Mouse (Mus musculus): Measurements from ENCODE around the gene Zc3h7b.
A peak's percentile ranks its signal among the peaks of the same experiment; 100 is the strongest.

Gene Zc3h7b

DNA sequence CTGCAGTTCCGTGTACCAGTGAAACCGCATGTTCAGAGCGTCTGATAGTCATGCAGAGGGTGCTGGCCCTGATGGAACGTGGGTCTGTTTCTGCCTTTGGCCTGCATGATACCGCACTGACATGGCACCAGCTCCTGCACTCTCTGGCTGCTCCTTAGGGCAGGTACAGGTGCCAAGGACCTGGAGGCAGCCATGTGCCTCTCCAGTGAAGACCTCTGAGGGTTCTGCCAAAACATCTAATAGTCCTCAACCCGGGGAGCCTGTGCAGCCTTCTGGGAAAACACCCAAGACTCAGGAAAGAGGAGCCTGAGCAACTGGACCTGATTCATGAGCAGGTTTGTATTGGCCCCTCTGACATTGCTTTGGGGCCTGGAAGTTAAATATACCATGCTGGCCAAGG, 53.0 kb downstream of the Zc3h7b start:
- peak; percentile 44 for DNase-seq

DNA sequence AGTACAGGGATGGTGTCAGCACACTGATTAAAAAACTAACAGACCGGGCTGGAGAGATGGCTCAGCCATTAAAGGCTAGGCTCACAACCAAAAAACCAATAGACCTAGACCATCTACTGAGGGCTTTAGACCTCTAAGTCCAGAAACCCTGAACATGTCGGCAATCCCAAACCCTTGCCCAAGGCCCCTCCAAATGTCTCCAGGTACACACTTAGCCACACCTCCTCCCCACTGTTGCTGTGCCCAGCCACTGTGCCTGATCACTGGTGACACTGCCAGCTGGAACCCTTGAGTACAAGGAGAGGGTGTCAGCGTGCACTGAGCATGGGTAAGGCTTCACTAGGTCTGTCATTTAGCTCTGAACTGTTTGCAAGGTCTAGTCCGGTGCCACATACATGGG, 53.6 kb downstream of the Zc3h7b start:
- peak; percentile 55 for DNase-seq

DNA sequence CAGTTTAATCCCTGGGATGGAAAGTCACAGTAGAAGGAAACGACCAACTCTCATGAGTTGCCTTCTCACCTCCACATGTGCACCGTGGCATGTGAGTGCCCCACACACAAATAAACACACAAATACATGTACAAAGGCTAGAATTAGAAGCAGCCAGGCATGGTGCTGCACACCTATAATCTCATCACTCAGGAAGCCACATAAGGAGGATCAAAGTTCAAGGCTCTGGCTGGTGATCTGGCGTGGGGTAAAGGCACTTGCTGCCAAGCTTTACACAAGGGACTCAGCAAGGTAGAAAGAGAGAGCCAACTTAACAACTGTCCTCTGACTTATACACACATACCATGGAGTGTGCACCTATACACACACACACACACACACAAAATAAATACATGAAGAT, 55.5 kb downstream of the Zc3h7b start:
- no peak for DNase-seq

DNA sequence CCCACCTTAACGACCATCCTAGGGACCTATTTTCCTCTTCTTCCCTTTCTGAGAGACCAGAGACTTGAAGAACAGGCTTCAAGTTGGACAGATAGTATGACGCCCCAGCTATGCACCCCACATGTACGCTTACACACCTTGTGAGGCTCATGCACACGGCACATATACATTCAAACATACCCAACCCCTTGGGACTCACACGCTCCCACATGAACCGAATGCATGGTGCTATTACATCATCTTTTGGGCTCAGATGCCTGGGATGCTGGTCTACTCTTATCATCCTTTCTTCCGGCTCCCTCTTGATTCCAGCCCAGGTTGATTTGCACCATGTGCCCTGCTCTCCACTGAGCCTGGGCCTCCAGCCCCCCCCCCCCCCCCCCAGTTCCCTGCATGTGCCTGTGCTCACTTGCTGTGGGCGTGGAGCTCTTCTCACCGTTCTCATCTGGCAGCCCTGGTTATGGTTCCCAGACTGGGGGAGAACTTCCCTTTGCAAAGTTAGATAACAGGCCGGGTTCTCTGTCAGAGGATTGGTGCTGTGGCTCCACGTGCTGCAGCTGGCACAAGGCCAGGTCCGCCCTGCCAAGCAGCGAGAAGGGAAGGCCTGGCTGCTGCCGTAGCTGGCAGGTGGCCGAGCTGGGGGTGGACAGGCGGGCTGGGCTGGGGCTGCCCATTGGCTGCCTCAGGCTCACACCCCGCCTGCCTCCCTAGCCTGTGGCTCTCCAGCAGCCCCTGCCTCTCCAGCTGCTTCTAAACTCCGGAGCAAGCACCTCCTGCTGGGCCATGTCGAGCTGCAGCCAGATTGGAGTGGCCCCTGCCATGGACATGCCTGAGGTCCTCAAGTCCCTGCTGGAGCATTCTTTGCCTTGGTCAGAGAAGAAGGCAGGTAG, 57.4 kb downstream of the Zc3h7b start, which contains the start of gene Tef:
Gene Tef (plus strand): TSS at position 421 of the 890 bp plus-strand sequence.
- DNase-seq = peak; percentile 99

DNA sequence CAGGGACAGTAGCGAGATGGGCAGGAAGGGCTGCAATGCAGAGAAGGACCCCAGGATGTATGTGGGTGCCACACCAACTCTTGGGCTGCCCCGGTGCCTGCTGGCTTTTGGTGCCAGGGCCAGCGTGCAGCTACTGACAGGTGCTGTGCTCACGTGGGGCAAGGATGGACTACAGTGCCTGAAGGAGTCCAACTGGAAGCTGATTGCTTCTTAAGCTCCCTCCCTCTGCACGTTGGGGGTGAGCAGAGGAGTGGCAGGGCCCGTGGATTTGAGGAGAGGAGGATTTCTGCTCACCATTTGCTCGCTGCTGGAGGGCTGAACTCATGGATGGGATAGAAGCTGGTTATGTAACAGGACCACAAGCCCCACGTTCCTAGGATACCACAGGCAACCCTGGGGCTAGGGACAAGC, 58.1 kb downstream of the Zc3h7b start:
- DNase-seq = no peak

DNA sequence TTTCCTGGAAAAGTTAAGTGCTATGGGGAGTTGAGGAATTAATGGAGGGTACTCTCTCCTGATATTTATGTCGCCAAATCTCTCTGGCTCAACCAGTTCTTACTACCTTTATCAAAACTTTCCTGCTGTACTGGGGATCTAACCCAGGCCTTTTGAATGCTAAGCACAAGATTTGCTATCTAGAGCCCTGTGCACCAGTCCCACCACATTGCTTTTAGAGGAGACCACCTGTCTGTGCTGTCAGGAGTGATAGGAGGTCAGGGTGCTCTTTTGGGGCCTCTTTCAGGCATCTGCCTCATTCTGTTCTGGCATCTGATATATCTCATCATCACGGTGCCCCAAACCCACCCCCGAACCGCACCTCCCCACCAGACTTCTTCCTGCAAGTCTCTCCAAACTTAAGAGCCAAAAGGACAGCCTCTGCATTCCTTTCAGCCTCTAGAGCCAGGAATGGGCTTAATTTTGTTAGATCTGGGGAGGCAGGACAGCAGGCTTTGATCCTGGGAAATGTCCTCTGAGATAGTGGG, 58.6 kb downstream of the Zc3h7b start:
- DNase-seq = no peak

DNA sequence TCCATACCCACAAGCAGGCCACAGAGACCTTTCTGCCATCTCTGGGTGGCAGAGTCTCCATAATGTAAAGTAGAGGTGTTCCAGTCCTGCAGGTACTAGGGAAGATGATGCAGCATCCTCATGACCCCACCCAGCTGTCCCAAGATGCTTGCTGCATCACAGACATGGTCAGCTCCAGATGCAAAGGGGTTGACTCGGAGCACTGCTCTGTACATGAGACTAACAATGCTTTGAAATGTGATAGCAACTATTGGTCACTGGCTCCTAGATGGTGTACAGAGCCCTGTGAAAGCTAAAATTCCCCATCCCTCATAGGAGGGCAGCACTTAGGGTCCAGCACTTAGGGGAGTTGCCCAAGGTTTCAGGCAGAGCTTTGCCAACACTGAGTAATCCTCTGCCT, 59.3 kb downstream of the Zc3h7b start:
- DNase-seq = no peak

DNA sequence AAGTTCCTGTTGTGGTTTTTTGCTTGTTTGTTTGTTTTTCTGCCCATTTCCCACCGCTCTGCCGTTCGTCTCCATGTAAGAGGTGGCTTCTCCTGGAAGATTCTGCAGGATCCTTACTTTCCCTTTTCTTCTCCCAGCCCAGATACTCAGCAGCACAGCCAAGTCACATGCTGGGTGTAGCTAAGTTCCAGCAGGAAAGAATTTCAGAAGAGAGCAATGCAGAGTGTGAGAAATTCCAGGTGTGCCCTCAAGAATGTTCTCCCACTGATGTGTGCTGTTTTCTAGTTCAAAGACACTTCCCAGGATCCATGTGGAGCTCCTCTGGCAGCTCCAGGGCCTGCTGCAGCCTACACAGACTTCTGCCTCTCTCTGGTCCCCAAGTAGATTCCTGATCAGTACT, 60.0 kb downstream of the Zc3h7b start:
- no peak for DNase-seq

DNA sequence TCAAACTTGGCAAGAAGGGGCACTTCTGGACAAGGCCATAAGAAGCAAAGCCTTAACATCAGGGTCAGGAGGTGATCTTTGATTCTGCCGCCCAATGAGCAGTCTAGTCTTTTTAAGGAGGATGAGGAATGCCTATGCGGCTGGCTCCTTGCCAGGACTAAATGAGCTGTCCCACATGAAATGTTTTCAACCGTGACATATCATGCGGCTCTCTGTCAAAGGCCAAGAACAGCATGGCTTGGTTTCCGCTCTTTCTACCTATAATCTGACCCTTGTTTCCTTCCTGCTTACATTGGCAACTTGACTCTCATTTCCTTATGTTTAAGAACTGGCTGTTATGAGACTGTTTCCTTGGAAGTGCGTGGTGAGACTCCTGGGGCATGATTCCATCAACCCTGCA, 60.8 kb downstream of the Zc3h7b start:
- peak; percentile 69 for DNase-seq

DNA sequence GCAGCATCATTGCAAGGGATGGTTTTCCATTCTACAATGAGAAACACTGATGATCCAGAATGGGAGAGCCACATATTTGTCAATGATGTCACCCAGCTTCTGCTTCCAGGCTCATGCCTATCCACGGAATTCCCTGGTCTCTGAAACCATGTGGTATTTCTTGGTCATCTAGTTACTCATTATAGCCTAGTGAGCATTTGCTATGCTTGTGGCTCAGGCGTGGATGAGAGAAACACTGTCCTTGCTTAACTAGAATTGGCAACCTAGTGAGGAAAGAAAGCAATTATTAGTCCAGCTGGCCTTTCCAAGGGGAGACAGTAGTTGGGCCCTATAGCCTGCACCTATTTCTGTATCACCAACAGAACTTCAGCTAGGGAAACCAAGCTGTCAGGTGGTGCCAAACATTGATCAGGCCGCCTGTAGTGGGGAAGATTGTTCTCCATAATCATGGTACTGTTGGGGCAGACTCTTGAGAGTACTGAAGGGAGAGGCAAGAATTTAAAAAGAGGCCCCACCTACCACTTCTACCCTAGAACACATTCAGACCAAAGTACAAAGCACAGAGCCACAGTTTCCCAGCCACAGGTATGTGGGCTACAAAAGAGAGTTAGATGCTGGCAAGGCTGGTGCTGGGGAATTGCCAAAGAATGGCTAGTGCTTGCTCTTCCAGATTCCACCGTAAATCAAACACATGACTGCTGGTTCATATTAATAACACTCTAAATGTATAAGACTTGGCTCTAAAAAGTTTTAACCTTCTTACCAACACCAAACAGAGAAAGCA, 62.0 kb downstream of the Zc3h7b start:
- peak; percentile 63 for DNase-seq

DNA sequence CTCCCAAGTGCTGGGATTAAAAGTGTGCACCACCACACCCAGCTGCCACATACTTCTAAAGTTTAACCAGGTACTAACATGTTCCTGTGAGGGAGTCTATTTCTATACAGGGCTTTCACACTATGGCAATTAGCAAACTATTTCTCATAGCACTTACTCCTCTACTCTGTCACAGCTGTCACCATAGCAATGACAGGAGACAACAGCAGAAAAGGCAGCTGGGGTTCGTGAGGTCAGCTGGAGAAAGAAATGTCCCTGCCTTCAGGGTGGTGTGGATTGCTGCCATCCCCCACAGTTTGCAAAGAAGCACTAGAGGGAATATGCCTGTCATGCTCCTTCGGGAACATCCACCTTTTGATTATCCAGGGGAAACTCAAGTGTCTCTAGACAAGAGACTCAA, 63.9 kb downstream of the Zc3h7b start:
- DNase-seq = no peak

DNA sequence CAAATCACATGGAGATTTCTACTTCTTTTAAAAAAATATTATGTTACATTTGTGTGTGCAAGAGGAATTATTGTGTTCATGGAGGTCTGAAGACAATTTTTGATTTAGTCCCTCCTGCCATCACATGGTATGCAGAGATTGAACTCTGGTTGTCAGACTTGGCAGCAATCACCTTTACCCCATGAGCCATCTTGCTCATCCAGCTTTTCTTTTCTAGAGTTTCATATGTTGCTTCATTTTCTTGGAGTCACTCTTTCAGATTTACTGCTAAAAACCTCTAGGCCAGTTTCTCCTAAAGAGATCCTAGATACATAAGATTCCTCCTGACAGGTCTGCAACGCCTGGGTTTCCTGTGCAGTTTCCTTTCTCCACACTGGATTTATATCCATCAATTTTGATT, 64.7 kb downstream of the Zc3h7b start:
- DNase-seq = no peak

DNA sequence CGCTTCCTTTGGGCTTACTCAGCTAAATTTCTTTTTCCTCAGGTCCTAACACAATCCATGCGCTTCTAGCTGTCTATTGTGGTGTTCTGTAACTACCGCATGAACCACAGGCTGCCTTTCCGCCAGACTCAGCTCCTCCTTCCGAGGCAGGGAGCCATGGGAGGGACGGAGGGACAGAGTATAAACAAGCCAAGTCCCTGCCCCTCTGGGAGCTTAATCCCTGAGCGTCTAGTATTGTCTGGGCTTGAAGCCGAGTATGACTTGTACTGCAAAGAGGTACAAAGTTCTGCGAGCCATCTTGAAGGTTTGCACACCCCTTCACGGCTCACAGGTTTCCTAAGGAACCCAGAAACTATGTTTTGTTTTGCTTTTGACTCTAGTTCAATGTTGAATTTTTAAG, 65.3 kb downstream of the Zc3h7b start:
- peak; percentile 91 for DNase-seq

DNA sequence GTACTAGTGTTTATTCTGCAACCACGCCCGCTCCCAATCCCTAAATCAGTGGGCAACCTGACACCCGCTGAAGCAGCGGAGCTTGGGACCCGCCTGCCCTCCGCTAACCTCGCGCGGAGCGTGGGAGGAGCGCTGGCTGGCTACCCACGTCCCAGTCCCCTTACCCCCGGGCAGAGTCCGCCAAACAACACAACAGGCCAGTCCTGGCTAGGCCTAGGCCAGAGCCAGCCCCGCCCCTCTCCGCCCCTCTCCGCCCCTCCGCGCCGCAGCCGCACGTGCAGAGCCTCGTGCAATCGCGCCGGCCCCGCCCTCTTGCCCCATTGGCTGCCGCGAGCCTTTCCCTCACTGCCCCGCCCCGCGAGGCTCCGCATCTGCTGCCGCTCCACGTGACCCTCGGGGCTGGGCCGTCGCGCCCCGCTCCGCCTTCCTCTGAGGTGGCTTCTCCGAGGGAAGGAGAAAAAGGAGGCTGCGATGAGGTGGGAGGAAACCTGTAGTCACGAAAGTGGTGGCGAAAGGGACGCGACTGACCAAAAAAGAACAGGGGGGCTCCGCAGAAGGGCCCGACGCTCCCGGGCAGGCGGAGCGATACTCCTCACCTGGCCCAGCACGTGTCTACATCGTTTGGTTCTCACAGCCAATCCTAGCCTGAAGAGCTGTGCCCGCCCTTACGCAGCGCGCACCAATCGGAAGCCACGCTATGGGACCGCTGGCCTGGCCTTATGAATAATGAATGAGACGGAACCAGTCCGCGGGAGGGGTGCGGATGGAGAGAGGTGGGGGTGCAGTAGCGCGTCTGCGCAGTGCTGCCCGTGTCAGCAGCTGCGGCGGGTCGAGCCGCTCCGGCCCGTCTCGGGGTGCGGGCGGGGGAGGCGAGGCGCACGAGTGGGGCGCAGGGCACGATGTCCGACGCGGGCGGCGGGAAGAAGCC, 66.1 kb downstream of the Zc3h7b start:
- peak; percentile 97 for DNase-seq

DNA sequence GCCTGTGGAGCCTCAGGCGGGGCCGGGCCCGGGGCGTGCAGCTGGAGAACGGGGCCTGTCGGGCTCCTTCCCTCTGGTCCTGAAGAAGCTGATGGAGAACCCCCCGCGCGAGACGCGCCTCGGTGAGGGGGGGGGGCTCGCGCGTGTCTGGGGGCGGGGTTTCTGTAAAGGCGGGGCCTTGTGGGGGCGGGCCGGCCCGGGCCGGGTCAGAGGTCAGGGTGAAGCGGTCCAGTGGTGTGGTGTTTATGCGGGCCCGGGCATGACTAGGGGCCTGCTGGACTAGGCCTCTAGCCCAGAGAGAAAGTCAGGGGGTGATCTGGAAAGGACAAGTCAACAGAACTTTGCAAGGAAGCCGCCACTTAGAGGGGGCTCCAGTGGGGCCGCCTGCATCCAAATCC, 66.7 kb downstream of the Zc3h7b start:
- no peak for DNase-seq

DNA sequence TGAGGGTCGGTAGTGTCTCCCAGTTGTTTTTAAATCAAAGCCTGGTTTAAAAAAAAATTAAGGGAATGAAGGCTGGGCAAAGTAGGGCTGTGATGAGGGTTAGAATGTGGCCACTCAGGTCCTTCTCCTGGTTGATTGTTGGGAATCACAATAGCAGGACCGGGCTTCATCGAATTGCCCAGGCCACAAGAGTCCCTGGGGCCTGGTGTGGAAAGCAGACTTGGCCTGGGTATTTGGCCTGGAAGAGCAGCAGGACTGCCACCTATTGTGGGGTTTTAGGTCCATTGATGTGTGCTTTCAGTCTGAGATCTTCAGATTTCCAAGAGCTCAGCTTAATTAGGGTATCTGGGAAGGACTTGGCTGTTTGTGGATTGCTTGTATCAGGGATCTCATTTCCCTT, 67.4 kb downstream of the Zc3h7b start:
- DNase-seq = no peak

DNA sequence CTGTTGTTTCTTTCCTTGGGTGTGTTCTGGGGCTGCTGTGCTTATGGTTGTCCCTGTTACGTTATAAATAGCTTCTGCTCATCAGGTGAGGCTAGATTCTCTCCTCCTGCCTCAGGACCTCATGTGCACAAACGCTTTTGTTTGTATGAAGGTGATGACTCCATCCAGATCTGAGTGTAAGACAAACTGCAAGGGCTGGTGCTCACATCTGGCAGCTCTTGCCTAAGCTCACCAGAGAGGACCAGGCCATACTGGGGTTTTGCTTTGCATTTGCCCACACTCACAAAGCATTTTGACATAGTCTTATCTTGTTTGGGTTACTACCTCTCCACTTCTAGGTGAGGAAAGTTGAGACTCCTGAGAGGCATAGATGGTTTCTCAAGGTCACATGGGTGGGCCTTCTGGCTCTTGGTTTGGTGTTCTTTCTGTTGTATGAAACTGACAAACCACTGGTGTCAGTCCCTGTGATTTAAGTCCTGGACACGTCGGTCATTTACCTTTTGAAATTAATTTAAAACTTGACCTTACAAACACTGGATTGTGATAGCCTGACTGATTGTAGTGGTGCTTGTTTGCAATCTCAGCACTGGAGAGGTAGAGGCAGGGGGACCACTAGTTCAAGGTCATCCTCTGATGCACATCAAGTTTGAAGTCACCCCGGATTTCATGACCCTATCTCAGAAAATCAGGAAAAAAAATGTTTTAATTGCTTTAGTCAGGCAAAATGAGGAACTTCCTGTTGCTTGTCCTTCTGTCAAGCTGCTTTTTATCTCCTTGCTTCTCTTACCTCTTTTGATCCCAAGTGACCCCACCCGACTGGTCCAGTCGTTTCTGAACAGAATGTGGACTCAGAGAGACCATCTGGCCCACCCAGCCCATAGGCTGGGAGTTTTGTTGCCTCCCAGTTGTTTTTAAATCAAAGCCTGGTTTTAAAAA, 68.1 kb downstream of the Zc3h7b start:
- DNase-seq = no peak

DNA sequence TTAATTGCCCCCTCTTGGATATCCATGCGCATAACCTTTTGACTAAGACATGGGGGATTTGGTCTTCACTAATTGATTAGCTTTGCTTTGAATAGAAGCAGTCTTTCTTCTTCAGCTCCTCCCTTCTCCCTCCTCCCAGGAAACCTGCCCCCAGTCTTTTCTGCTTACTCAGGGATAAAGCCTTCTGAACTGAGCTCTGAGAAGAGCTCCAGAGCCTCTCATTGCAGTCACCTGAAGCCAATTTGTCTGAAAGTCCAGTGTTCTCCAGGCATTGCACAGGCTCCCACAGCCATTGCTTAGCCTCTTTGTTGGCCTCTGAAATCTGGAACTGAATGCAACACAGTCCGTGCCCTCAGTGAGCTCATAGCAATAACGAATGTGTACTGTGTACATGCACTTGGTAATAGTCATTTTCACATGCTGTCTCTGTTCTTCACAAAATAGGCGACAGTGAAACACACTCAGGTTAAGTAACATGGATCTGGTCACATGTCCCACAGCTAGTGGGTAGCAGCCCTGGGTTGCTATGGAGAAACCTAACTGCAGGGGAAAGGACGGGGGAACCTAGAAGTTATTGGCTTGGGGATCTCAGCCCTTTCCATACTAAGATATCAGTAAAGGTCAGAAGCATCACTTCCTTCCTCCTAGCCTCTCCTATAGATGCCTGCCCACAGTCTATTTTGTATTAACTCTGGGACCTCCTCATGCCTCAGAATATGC, 69.3 kb downstream of the Zc3h7b start:
- DNase-seq = no peak

DNA sequence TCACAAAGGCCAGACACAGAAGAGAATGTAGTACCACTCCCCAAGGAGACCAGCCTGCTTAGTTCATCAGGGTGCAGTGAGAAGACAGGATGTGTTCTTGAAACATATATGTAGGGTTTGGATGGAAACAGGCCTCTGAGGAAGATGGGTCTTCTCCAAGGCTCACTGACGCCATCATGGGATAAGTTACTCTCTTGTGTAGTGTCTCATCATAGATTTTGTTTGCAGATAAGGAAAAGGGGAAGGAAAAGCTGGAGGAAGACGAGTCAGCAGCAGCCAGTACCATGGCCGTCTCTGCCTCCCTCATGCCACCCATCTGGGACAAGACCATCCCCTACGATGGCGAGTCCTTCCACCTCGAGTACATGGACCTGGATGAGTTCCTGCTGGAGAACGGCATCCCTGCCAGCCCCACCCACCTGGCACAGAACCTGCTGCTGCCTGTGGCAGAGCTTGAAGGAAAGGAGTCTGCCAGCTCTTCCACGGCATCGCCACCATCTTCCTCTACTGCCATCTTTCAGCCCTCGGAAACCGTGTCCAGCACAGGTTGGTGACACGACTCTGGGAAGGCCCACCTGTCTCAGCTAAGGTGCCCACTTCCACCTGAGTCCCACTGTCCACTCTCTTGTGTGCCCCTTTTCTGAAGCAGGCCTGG, 70.0 kb downstream of the Zc3h7b start:
- no peak for DNase-seq

DNA sequence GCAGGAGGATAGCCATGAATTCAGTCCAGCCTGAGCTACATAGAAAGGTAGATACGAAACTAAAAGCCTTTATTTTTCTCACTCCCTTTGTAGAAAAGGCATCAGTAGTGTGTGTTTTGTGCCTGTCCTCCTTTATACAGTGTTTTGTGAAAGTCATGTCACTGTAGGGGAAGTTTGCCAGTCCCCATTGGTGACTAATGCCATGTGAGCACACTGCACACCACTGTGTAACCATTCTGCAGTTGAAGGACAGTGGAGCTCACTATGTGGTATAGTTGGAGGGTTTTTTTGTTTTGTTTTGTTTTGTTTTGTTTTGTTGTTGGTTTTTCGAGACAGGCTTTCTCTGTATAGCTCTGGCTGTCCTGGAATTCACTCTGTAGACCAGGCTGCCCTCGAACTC, 73.5 kb downstream of the Zc3h7b start:
- DNase-seq = no peak

All from kidney, adult 18-20 months (tissue).